Mouse (Mus musculus) embryonic facial prominence, embryonic 15.5 days (tissue): Measurements from ENCODE around the gene Gm15517. TPM values are rescaled to one million over a fixed set of nuclear protein-coding genes. Genes with fewer than 3 reads are reported as not detected.

Experiments
- ATAC-seq: fragments of 200-750 bp; cut with Nextera tagmentation; 2 replicates; pipeline ENCODE4 v1.8.0; 2017; ENCODE audit warnings: low read depth, moderate TSS enrichment; ENCODE audit not compliant: insufficient number of reproducible peaks, low FRiP score, low TSS enrichment
- H3K27ac ChIP-seq: fragments of 300-500 bp; sonication (generic); replicated peaks from 2 replicates; pipeline ENCODE4 v1.5.1; 2015; ENCODE audit warnings: mild to moderate bottlenecking, inconsistent platforms
- H3K27me3 ChIP-seq: fragments of 300-500 bp; sonication (generic); 2 replicates; pipeline ENCODE4 v1.6.1; 2015; ENCODE audit warnings: inconsistent platforms
- H3K36me3 ChIP-seq: fragments of 300-500 bp; sonication (generic); 2 replicates; pipeline ENCODE4 v1.6.1; 2015; ENCODE audit warnings: mild to moderate bottlenecking, inconsistent platforms
- H3K4me1 ChIP-seq: fragments of 300-500 bp; sonication (generic); 2 replicates; pipeline ENCODE4 v1.6.1; 2015; ENCODE audit warnings: inconsistent platforms
- H3K4me2 ChIP-seq: fragments of 300-500 bp; sonication (generic); replicated peaks from 2 replicates; pipeline ENCODE4 v1.6.1; 2015; ENCODE audit warnings: mild to moderate bottlenecking, inconsistent platforms
- H3K4me3 ChIP-seq: fragments of 300-500 bp; sonication (generic); replicated peaks from 2 replicates; pipeline ENCODE4 v1.5.1; 2015; ENCODE audit warnings: mild to moderate bottlenecking, inconsistent platforms
- H3K9ac ChIP-seq: fragments of 300-500 bp; sonication (generic); 2 replicates; pipeline ENCODE4 v1.6.1; 2015; ENCODE audit warnings: inconsistent platforms
- H3K9me3 ChIP-seq: fragments of 300-500 bp; sonication (generic); replicated peaks from 2 replicates; pipeline ENCODE4 v1.6.1; 2016; ENCODE audit warnings: inconsistent platforms
- WGBS: fragments of 180-500 bp; shearing (Covaris S2); methylation state at CpG from one replicate; pipeline ENCODE4 v1.1.7; 2015; 5-methylcytosine and 5-hydroxymethylcytosine counted together
- polyA plus RNA-seq: library from polyadenylated mRNA; unstranded; fragments of >200 nt; fragmentation: Nextera tagmentation; extraction: Ambion mirVana; gene quantifications from 2 replicates; pipeline ENCODE4 v1.2.1, GENCODE M21; 2015

Gene Gm15517
- polyA plus RNA-seq, 1 experiment from 2014 or later, result not detected

DNA sequence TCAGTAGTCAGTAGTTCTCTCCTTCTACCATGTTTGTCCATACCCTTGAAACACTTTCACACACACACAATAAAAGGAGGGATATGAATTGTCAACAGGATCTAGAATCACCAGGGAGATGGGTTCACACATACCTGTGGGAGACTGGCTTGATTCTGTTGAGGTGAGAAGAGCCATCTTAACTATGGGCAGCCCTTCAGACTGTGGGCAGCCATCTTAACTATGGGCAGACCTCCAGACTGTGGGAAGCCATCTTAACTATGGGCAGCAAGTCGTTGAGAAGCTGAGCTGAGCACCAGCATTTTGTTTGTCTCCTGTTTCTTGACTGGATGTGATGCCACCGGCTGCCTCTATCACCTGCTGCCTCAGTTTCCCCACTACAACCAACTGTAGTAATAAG, 10.1 kb downstream of the Gm15517 start:
- no peak for ATAC-seq
- 74% methylated on average over 2 of the region's 2 CpGs for WGBS
- no peak overlapping the region for H3K4me2 ChIP-seq
- H3K9me3 ChIP-seq, result no peaks in the 10 kb centered on the region
- no peak overlapping the region for H3K4me3 ChIP-seq
- H3K27ac ChIP-seq, result no peak overlapping the region
- H3K9ac ChIP-seq, result no peak overlapping the region
- no peaks in the 10 kb centered on the region for H3K4me1 ChIP-seq
- H3K36me3 ChIP-seq, result no peaks in the 10 kb centered on the region
- peaks cover 11% of the 10 kb centered on the region; the same call in 1 of the 2 replicates for H3K27me3 ChIP-seq

DNA sequence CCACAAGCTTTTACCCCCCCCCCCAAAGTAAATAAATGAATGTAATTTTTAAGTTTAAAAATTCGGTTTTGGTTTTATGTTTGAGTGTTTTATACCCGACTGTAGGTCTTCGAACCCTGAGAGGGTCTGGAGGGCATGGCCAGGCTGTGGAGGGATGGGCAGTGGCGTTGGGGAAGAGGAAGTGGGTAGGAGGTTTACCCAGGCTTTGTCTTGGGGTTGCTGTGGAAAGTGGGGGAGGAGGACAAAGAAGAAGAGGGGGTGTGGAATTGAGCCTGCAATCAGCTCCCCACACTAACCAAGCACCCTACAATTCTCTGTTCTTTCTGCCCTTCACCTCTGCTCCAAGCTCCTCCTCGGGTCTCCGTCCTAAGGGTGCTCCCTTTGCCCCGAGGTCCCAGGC, 11.3 kb downstream of the Gm15517 start:
- ATAC-seq, result no peak
- H3K9me3 ChIP-seq, result no peaks in the 10 kb centered on the region
- no peaks in the 10 kb centered on the region for H3K4me1 ChIP-seq
- H3K27me3 ChIP-seq, result peaks cover 11% of the 10 kb centered on the region; the same call in 1 of the 2 replicates
- no peak overlapping the region for H3K4me2 ChIP-seq
- H3K9ac ChIP-seq, result no peak overlapping the region
- 78% methylated on average over 7 of the region's 7 CpGs for WGBS
- H3K27ac ChIP-seq, result no peak overlapping the region
- H3K4me3 ChIP-seq, result no peak overlapping the region
- no peaks in the 10 kb centered on the region for H3K36me3 ChIP-seq

DNA sequence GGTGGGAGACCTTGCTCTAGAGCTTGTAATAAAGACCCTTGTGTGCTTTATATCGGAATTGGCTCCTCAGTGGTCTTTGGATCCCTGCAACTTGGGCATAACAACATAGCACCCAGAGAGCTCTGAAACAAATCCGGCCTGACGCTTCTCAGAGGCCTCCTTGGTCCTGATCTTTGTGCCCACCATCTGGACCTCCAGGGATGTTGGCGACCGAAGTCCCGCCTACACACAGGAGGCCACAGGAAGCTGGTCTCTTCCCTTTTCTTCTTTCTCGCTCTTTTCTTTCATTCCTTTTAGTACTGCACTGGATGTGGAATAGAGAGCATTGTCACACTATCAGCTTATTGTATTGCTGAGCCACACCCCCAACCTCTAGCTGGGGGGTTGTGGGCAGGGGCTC, 12.2 kb downstream of the Gm15517 start:
- H3K9me3 ChIP-seq, result no peaks in the 10 kb centered on the region
- H3K27me3 ChIP-seq, result peaks cover 11% of the 10 kb centered on the region; the same call in 1 of the 2 replicates
- ATAC-seq, result no peak
- no peak overlapping the region for H3K4me3 ChIP-seq
- no peak overlapping the region for H3K27ac ChIP-seq
- H3K4me1 ChIP-seq, result no peaks in the 10 kb centered on the region
- H3K9ac ChIP-seq, result no peak overlapping the region
- H3K4me2 ChIP-seq, result no peak overlapping the region
- H3K36me3 ChIP-seq, result no peaks in the 10 kb centered on the region
- WGBS, result 71% methylated on average over 7 of the region's 7 CpGs

DNA sequence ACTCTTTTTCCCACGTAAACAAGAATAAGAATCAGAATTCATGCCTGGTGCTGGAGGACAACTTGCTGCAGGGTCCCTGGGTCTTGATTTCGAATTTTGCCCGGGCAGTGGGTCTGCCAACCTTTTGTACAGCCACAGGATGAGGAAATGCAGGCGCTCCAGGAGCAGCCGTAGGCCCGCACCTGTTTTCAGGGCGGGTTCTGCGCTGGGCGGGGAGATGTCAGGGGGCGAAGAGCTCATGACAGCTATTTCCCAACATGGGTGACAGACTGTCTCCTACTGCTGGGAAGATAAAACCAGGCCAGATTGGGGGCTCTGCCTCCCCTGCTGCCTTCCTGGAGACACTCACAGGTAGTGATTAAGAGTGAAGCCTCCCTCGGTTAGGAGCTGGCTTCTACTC, 12.8 kb downstream of the Gm15517 start:
- no peak for ATAC-seq
- Histone ChIP-seq H3K4me1 (no peaks in the 10 kb centered on the region), H3K36me3 (no peaks in the 10 kb centered on the region), H3K4me3 (no peak overlapping the region), H3K27ac (no peak overlapping the region), H3K27me3 (peaks cover 11% of the 10 kb centered on the region; the same call in 1 of the 2 replicates), H3K9me3 (no peaks in the 10 kb centered on the region), H3K9ac (no peak overlapping the region), H3K4me2 (no peak overlapping the region)
- 28% methylated on average over 11 of the region's 11 CpGs for WGBS

DNA sequence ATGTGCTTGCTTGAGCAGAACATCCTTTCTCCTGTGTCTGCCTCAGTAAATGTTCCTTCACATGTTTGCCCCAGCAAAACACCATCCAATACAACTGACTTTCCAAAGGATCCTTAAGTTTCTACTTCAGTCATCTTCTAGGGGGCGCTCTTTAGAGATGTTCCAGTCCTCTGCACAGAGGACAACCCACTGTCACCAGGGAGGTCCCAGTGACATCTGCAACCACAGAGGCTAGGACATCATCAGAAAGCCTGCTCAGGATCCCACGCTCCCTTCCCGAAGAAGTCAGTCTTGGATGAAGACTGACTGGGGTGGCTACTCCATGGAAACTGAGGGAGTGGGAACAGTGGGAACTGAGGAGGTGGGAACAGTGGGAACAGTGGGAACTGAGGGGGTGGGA, 14.3 kb downstream of the Gm15517 start:
- Histone ChIP-seq H3K27ac (no peak overlapping the region), H3K9me3 (no peaks in the 10 kb centered on the region), H3K36me3 (no peaks in the 10 kb centered on the region), H3K4me3 (no peak overlapping the region), H3K27me3 (peaks cover 11% of the 10 kb centered on the region; the same call in 1 of the 2 replicates), H3K4me2 (no peak overlapping the region), H3K9ac (no peak overlapping the region), H3K4me1 (no peaks in the 10 kb centered on the region)
- 67% methylated on average over 3 of the region's 3 CpGs for WGBS
- ATAC-seq, result no peak

DNA sequence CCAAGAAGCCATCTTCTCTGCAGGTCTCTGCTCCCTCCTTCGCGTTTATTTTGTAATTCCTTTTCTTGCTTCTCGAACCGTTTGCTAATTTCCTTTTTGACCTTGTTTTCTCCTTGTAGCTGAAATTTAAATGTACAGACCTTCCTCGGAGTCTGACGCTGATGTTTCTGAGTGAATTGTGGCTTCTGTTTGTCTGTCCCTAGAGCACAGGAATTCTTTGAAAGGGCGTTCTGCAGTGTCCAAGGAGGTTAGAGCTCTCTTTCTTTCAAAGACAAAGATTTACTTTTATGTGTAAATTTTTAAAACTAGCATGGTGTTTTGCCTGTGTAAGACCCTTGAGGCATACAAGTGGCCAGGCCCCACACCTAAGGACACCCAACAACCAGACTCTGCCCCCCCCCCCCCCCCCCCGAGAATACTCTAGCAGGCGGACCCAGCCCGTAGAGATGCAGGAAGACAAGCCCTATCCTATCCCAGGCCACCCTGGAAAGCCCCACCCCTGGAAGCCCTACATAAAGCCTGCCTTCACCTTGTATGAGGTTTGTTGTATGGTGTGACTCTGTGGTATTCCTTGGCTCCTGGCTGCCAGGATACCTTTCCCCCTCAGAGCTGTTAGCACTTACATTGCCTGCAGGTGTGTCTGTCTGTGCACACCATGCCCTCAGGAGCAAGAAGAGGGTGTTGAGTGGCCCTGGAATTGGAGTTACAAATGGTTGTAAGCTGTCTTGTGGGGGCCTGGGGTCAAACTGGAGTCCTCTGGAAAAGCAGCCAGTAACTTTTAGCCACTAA, 15.4 kb downstream of the Gm15517 start:
- H3K27me3 ChIP-seq, result peaks cover 11% of the 10 kb centered on the region; the same call in 1 of the 2 replicates
- WGBS, result 61% methylated on average over 10 of the region's 10 CpGs

DNA sequence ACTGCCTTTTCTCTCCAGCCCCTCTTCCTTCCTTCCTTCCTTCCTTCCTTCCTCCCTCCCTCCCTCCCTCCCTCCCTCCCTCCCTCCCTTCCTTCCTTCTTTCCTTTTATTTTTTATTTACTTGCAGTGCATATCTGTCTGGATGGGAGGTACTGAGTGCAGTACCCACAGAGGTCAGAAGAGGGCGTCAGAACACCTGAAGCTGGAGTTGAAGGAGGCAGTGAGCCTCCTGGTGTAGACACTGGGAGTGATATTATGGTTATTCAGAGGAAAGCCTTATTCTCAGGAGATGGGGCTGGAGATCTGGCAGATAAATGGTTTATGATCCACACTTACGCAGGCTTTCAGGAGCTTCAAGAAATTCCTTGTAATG, 16.0 kb downstream of the Gm15517 start:
- H3K27ac ChIP-seq, result no peak overlapping the region
- no peaks in the 10 kb centered on the region for H3K36me3 ChIP-seq
- H3K9me3 ChIP-seq, result no peaks in the 10 kb centered on the region
- 39% methylated on average over 2 of the region's 2 CpGs for WGBS
- H3K4me2 ChIP-seq, result no peak overlapping the region
- peaks cover 11% of the 10 kb centered on the region; the same call in 1 of the 2 replicates for H3K27me3 ChIP-seq
- H3K9ac ChIP-seq, result no peak overlapping the region
- no peaks in the 10 kb centered on the region for H3K4me1 ChIP-seq
- ATAC-seq, result no peak
- H3K4me3 ChIP-seq, result no peak overlapping the region

More for the DNA sequence above, 15.4 kb downstream of the Gm15517 start:
- Histone ChIP-seq H3K36me3 (no peaks in the 10 kb centered on the region), H3K4me3 (no peak overlapping the region), H3K27ac (no peak overlapping the region), H3K4me2 (no peak overlapping the region), H3K9me3 (no peaks in the 10 kb centered on the region), H3K4me1 (no peaks in the 10 kb centered on the region), H3K9ac (no peak overlapping the region)
- ATAC-seq, result no peak

DNA sequence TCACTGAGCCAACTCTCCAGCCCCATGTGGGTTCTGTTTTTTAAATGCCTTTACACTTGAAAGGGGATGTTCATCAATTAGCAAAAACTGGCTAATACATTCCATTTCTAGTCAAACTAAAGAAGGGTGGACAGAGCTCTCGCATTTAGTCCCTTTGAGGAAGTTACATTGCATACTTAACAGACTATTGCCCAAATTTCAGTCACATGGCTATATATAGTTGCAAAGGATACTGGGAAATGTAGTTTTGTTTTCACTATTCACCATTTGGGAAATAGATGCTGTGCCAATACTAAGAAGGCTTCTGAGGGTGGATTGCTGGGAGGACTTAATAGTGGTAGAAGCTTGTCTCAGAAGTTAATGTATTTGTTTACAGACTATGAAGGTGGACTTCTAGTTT, 19.7 kb downstream of the Gm15517 start:
- Histone ChIP-seq H3K27me3 (no peaks in the 10 kb centered on the region), H3K27ac (no peak overlapping the region), H3K4me2 (no peak overlapping the region), H3K4me1 (no peaks in the 10 kb centered on the region), H3K9ac (no peak overlapping the region), H3K9me3 (no peaks in the 10 kb centered on the region), H3K36me3 (no peaks in the 10 kb centered on the region), H3K4me3 (no peak overlapping the region)
- WGBS, result 69% methylated on average over 1 of the region's 1 CpGs
- ATAC-seq, result no peak

DNA sequence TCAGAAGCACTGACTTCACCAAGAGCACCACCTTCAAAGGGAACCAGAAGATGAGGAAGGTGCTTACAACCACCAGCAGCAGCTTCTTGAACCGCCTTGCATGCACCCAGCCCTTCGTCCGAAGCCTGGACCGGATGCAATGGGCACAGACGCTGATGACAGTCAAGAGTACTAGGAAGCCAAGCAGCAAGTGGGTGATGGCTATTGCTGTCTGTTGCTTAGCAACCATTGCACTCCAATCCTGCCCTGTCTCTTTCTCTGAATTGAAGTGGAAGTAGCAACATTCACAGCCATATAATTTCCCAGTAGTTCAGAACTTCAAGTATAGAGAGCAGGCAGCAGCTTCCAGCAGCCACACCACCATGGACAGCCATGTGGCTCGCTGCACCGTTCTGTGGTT, 20.3 kb downstream of the Gm15517 start:
- no peak overlapping the region for H3K27ac ChIP-seq
- no peaks in the 10 kb centered on the region for H3K4me1 ChIP-seq
- H3K4me3 ChIP-seq, result no peak overlapping the region
- H3K9ac ChIP-seq, result no peak overlapping the region
- no peaks in the 10 kb centered on the region for H3K36me3 ChIP-seq
- no peaks in the 10 kb centered on the region for H3K27me3 ChIP-seq
- no peak for ATAC-seq
- no peak overlapping the region for H3K4me2 ChIP-seq
- H3K9me3 ChIP-seq, result 0 out of 2 replicates have a peak, but pooled peaks cover under 1% of the 10 kb centered on the region
- 78% methylated on average over 7 of the region's 7 CpGs for WGBS

DNA sequence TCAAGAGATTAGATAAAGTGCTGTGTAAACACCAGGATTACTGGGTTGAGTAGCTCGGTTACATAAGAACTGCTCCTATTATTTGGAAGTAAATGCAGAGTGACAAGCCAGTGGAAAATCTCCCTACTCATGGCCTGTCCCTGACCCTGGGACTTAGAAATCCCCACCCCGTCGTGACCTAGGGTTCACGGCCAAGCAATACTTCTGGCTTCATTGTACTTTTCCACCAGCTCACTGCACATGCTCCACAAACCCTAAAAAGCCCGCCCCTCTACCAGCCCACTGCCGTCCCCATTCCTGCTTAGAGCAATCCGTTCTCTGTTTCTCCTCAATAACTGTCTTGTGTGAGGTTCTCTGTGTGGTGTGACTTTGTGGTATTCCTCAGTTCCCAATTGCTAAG, 26.5 kb downstream of the Gm15517 start:
- no peak overlapping the region for H3K4me2 ChIP-seq
- H3K4me3 ChIP-seq, result no peak overlapping the region
- H3K9ac ChIP-seq, result no peak overlapping the region
- no peak overlapping the region for H3K27ac ChIP-seq
- no peaks in the 10 kb centered on the region for H3K27me3 ChIP-seq
- 0 out of 2 replicates have a peak, but pooled peaks cover 4% of the 10 kb centered on the region for H3K9me3 ChIP-seq
- 60% methylated on average over 7 of the region's 7 CpGs for WGBS
- H3K4me1 ChIP-seq, result no peaks in the 10 kb centered on the region
- no peaks in the 10 kb centered on the region for H3K36me3 ChIP-seq
- ATAC-seq, result no peak

DNA sequence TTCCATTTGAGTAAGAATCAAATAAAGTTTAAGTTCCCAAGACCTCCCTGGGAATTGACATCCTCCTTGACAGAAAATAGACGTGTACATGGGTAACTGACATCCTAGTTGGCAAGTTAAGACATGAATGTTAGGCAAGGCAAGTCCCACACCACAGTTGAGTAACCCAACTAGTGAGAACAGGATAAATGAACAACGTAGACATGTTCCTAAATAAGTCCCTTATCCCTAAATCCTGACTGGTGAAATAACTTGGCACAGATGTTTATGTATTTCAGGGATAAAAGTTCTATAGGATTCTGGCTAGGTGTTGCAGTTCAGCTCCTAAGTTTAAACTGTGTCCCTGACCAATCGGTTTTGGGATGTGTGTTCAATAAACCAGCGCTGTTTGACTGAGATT, 29.7 kb downstream of the Gm15517 start:
- ATAC-seq, result no peak
- 71% methylated on average over 4 of the region's 4 CpGs for WGBS
- H3K4me2 ChIP-seq, result no peak overlapping the region
- H3K9me3 ChIP-seq, result 0 out of 2 replicates have a peak, but pooled peaks cover 7% of the 10 kb centered on the region
- H3K27me3 ChIP-seq, result no peaks in the 10 kb centered on the region
- no peak overlapping the region for H3K27ac ChIP-seq
- H3K4me3 ChIP-seq, result no peak overlapping the region
- no peaks in the 10 kb centered on the region for H3K36me3 ChIP-seq
- no peaks in the 10 kb centered on the region for H3K4me1 ChIP-seq
- no peak overlapping the region for H3K9ac ChIP-seq

DNA sequence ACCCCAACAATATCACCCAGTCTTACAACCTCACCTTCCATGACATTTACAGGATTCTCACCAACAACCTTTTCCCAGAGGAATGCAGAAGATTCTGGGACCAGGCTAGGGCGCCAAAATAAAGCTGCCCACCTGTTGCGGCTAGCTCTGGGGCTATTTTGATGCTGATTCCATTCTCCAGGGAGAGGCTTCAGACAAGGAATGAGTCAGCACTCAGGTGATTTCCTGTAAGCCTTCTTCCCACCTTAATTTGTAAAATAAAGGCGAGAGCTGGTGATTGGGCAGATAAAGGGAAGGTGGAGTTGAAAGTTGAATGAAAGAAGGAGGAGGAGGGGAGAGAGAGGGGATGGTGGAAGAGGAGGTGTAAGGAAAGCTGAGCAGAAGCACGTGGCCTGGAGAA, 30.2 kb downstream of the Gm15517 start:
- H3K27ac ChIP-seq, result no peak overlapping the region
- no peak overlapping the region for H3K4me3 ChIP-seq
- WGBS, result 51% methylated on average over 4 of the region's 4 CpGs
- no peak overlapping the region for H3K4me2 ChIP-seq
- H3K9ac ChIP-seq, result no peak overlapping the region
- no peak for ATAC-seq
- H3K9me3 ChIP-seq, result 0 out of 2 replicates have a peak, but pooled peaks cover 7% of the 10 kb centered on the region
- H3K36me3 ChIP-seq, result no peaks in the 10 kb centered on the region
- H3K4me1 ChIP-seq, result no peaks in the 10 kb centered on the region
- H3K27me3 ChIP-seq, result no peaks in the 10 kb centered on the region
